Mouse (Mus musculus) ES-E14 (cell line): ENCODE data around the gene C77080.

Experiments used
- CHD2 ChIP-seq: IDR thresholded peaks from 2 replicates; pipeline ENCODE4 v1.6.1; 2014; ENCODE audit warnings: mild to moderate bottlenecking, low read depth, low read length, inconsistent platforms
- MAFK ChIP-seq: IDR thresholded peaks from 2 replicates; pipeline ENCODE4 v1.6.1; 2014; ENCODE audit warnings: mild to moderate bottlenecking, low read depth, low read length, inconsistent platforms; ENCODE audit not compliant: insufficient read depth
- ZC3H11A ChIP-seq: IDR thresholded peaks from 2 replicates; pipeline ENCODE4 v1.6.1; 2012; ENCODE audit warnings: low read depth, mild to moderate bottlenecking, inconsistent platforms, low read length, borderline replicate concordance

- TF ChIP-seq CHD2: no peak
- TF ChIP-seq MAFK: no peak
- no peak for TF ChIP-seq ZC3H11A
Measured at GRCm38 (mm10) chr4:129227985-129228381, 33.2 kb downstream of the C77080 start.
